Mouse (Mus musculus): ENCODE data around the gene Grb7. TPM values are rescaled to one million over a fixed set of nuclear protein-coding genes. Genes with fewer than 3 reads are reported as not detected.

Gene Grb7
- under 1 TPM in 3 of 4 experiments, not detected in 1; 0.13 to 0.70 (median 0.42) TPM for total RNA-seq (2022)

- no peak for DNase-seq
Measured at GRCm38 (mm10) chr11:98446213-98446561, at the start of gene Grb7. Gene Grb7 (plus strand): TSS chr11:98446394.

GRCm38 (mm10) chr11:98397946-98398345, 48.2 kb upstream of the Grb7 start:
- no peak for DNase-seq

DNA sequence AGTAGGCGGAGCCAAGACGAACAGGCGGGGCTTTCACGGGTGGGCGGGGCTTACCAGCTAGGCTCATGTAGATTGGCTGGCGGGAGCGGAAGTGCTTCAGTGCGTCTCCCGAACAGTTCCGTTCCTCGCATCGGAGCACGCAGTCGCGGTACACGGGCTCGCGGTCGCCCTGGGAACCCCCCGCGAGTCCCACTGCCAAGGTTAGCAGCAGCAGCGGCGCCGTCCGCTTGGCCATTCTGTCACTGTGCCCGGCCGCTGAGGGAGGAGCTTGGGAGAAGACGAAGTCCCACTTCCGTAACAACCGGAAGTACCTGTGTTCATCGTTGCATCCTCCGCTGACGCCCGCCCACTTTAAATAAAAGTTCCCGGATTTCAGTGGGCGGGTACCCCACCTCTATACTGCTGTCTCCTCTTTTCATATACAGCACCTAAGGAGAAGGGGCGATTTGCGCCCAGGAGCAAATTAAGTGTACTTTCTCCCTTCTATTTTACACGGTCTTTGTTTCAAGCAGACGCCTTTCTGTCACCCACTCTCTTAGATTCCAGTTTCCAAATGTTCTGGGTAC, 46.0 kb upstream of the Grb7 start, which contains the start of gene Pgap3:
TSS of gene Pgap3 (minus strand) at position 330 of the 566 bp plus-strand sequence.
- peak; percentile 84 for DNase-seq

DNA sequence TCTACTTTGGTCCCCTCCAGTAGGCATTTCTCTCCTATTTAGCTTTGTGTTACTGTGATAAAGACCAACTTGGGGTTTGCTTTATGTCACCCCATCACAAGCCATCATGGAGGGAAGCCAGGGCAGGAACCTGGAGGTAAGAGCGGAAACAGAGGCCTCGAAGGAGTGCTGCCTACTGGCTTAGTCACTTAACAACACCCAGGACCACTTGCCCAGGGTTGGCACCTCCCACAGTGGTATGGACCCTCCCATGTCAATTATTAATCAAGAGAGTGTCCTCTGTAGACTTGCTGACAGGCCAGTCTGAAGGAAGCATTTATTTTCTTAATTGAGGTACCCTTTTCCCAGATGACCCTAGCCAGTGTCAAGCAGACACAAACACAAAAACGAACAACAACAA, 45.4 kb upstream of the Grb7 start:
- DNase-seq, result no peak

- no peak for DNase-seq
Measured at GRCm38 (mm10) chr11:98406621-98407020, 39.6 kb upstream of the Grb7 start.

DNA sequence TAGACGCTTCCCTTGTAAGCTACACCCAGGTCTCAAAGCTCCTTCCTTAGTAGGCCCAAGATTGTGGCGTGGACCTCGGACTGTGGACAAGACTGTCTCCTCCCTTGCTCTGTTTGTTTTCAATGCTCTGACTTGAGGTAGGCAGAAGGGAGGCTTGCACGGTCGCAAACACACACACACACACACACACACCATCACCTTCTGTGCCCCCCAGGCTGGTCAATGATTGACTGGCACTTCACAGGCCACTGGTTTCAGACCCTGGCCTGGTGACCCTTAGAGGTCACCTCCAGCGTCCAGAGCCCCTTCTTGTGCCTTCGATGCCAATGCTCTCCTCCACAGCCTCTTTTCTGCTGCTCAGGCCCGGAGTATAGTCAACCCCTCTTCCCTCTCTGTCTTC, 37.3 kb upstream of the Grb7 start:
- DNase-seq, result no peak

DNA sequence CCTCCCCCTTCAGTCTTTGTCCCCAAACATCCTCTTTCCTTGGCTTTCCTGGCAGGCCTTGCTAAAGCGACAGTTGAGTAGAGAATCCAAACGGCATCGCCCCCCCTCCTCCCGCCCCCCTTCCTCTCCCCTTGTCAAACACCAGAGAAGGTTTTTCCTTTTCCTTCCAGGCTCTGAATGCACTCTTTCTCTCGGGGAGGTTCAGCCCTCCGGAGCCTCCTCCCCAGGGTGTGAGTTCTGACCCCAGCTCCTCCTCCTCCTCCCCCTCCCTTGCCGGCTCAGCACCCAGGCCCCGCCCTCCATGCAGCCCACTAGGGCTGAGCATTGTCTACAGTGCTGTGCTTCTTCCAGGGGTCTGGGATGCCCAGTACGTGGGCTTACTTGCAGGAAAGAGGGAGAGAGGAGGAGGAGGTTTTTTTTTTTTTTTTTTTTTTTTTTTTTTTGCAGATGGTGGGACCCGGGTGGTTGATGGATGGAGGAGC, 36.8 kb upstream of the Grb7 start:
- no peak for DNase-seq

- no peak for DNase-seq
Measured at GRCm38 (mm10) chr11:98412273-98412796, 33.9 kb upstream of the Grb7 start, which contains the start of gene Erbb2. Gene Erbb2 (plus strand): TSS chr11:98412470.

GRCm38 (mm10) chr11:98412797-98413301, 33.3 kb upstream of the Grb7 start:
- no peak for DNase-seq

DNA sequence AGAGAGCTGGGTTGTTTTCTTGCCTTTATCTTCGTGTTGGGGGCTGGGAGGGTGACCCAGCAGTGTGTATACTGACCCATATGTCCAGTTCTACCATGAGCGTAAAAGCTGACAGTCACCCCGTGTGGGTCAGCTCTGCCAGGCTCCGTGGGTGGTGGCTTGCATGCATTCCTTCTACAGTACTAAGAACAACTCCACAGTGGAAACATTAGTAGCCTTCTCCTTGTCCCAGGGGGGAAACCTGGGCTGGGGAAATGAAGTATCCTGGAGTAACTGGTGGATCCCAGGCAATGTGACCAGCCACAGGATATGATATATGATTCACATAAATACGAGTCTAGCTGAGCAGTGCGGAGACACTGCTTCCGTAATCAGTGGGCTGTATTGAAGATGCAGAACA, 32.5 kb upstream of the Grb7 start:
- DNase-seq, result no peak

DNA sequence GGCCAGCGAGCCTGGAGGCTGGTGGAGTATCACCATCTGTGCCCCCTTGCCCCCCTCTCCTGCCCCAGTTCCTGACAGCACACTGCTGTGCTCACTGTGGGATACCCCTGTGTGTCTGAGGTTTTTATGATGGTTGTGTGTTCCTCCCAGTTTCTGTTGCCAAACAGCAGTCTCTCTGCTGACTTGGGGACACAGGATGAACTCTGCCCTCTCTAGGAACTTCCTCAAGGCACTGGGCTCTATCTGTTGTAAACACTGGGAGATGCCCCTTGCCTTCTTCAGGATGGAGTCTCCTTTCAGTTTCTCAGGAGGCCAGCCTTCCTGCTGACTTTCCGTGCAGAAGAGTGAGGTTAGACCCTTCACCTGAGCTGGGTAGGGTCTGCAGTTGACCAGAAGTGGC, 32.0 kb upstream of the Grb7 start:
- no peak for DNase-seq

DNA sequence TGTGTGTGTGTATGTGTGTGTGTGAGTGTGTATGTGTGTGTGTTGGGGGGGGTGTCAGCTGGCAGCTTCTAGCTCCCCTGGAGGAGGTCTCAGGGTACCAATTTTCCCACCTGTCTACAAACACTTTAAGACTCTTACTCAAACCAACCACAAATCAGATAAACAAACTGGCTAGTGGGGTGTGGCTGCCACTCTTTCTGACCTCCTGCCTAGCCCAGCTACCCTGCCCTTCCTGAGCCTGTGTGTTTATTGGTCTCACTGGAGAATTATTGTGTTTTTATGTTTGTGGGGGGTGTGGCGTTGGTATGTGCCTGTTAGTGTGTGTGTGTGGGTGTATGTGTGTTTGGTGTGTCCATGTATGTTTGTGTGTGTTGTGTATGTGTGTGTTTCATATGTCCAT, 29.1 kb upstream of the Grb7 start:
- no peak for DNase-seq

- no peak for DNase-seq
Measured at GRCm38 (mm10) chr11:98418273-98418672, 27.9 kb upstream of the Grb7 start.

DNA sequence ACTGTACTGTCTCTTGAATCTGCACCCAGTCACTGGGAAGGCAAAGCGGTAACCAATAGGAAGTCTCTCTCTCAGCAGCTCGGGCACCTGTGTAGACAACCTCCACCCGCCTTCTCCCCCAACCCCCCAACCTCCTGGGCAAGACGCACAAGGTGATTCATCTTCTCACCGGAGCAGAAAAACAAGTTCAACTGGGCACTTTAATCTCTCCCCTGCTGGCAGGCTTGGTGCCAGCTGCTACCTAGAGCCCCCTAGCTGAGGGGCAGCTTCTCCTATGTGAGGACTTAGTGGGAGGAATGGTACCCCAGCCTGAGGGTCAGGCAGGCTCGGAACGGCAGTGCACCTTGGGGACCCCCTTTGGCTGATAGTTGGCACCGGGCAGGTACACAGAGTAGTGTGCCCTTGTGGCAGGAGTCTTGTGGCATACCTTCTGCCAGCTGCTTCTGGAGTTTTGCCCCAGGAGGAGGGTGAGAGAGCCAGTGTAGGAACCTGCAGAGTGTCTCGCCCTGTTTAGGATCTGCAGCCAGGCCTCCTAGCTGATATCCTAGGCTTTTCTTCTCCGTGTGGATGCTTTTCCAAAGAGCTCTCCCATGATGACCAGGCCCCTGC, 27.2 kb upstream of the Grb7 start:
- no peak for DNase-seq

DNA sequence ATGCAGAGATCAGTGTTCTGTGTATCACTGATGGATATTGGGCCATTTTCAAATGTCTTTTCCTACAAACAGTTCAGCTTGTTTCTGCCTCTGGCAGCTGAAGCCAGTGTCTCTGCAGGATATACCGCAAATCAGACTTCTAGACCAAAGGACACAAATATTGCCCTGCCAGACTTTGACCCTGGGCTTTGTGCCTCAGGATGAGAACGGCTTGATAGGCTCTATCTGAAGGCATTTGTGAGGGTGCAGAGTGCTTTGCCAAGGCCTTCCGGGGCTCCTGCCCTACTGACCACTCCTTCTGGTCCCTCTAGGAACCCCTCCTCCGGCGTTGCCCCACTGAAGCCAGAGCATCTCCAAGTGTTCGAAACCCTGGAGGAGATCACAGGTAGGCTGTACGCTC, 19.6 kb upstream of the Grb7 start:
- no peak for DNase-seq

GRCm38 (mm10) chr11:98428436-98428835, 17.8 kb upstream of the Grb7 start:
- DNase-seq, result no peak

DNA sequence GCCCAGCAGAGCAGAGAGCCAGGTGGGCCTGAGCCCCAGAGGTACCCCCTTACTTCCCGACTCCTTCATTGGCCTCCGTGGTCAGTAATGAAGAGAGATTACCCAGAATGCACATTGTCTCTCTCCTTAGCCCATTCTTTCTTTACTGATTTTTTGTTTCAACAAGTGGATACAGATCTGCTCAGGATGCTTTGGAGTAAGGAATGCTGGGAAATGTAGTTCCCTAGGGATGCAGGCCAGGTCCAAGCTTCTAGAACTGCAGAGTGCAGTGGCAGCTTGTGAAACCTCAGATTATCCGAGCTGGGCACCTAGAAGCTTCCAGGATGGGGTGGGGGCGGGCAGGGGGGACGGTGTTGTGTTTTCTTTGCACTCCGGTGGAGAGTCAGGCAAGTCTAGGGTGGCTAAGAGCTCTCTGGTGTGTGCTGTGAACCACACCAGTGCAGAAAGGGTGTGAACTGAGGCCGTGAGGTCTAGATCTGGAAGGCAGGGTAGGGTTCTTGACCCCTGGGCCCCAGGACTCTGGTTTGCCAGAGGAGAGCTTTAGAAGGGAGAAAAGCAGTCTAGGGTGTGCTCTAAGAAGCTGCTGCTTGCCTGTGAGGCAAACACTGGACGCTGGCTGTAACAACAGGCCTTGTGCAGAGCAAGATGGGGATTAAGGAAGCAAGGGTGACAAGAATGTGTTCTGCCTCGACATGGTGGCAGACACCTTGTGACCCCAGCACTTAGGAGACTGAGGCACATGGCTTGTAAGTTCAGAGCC, 14.3 kb upstream of the Grb7 start:
- no peak for DNase-seq

DNA sequence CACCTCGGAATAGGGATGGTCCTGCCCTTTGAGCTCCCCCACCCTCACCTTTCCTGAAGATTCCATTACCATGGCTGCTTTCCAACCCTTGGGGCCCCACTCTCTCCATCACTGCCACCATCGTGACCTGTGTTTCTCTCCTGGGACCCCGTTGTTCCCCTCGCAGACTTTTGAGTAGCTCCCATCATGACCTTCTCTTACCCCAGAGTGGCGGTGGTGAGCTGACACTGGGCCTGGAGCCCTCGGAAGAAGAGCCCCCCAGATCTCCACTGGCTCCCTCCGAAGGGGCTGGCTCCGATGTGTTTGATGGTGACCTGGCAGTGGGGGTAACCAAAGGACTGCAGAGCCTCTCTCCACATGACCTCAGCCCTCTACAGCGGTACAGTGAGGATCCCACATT, 10.5 kb upstream of the Grb7 start:
- DNase-seq, result no peak

GRCm38 (mm10) chr11:98437441-98437840, 8.8 kb upstream of the Grb7 start:
- no peak for DNase-seq

- DNase-seq, result peak; percentile 89
Measured at GRCm38 (mm10) chr11:98438331-98439158, 7.6 kb upstream of the Grb7 start, which contains the start of gene Mien1. Gene Mien1 (minus strand): TSS chr11:98438991.

GRCm38 (mm10) chr11:98443688-98444087, 2.5 kb upstream of the Grb7 start:
- DNase-seq, result no peak

GRCm38 (mm10) chr11:98445238-98445637, 956 bp upstream of the Grb7 start:
- no peak for DNase-seq
